Mouse (Mus musculus) intestine, embryonic 14.5 days (tissue): ENCODE measurements at regions not wholly inside any gene's neighbourhood (a gene's known extent, or its start where the extent isn't known, plus 50 kb on each side); places are given as distances from the start of the nearest gene placed in this dataset.

ENCODE experiments used
- ATAC-seq: fragments of 200-750 bp; cut with Nextera tagmentation; replicated peaks from 2 replicates; pipeline ENCODE4 v1.8.0; 2017; ENCODE audit warnings: low read depth, moderate number of reproducible peaks, moderate TSS enrichment, moderate library complexity; ENCODE audit not compliant: low FRiP score, low TSS enrichment
- DNase-seq: peaks from one replicate; pipeline ENCODE4 v3.0.0-alpha.2; 2018; ENCODE audit warnings: low spot score
- H3K27ac ChIP-seq: fragments of 300-500 bp; sonication (generic); 2 replicates; pipeline ENCODE4 v1.5.1; 2014; ENCODE audit warnings: low read depth, mild to moderate bottlenecking, control low read depth
- H3K27me3 ChIP-seq: fragments of 300-500 bp; sonication (generic); replicated peaks from 2 replicates; pipeline ENCODE4 v1.6.1; 2014; ENCODE audit warnings: low read length, control low read depth; ENCODE audit not compliant: control insufficient read depth, insufficient read depth
- H3K36me3 ChIP-seq: fragments of 300-500 bp; sonication (generic); 2 replicates; pipeline ENCODE4 v1.6.1; 2014; ENCODE audit warnings: low read length, control low read depth; ENCODE audit not compliant: control insufficient read depth, insufficient read depth
- H3K4me1 ChIP-seq: fragments of 300-500 bp; sonication (generic); replicated peaks from 2 replicates; pipeline ENCODE4 v1.6.1; 2014; ENCODE audit warnings: low read length, control low read depth, mixed read lengths; ENCODE audit not compliant: control insufficient read depth, insufficient read depth
- H3K4me2 ChIP-seq: fragments of 300-500 bp; sonication (generic); 2 replicates; pipeline ENCODE4 v1.6.1; 2014; ENCODE audit warnings: low read length
- H3K4me3 ChIP-seq: fragments of 300-500 bp; sonication (generic); 2 replicates; pipeline ENCODE4 v1.5.1; 2014; ENCODE audit warnings: low read depth, low read length, control low read depth, mixed read lengths
- H3K9ac ChIP-seq: fragments of 300-500 bp; sonication (generic); 2 replicates; pipeline ENCODE4 v1.6.1; 2014; ENCODE audit warnings: mild to moderate bottlenecking, low read length
- H3K9me3 ChIP-seq: fragments of 300-500 bp; sonication (generic); 2 replicates; pipeline ENCODE4 v1.6.1; 2016; ENCODE audit warnings: low read length, control low read depth; ENCODE audit not compliant: control insufficient read depth
- WGBS: fragments of 180-500 bp; shearing (Covaris S2); extraction: QIAGEN DNeasy Blood & Tissue Kit; methylation state at CpG from one replicate; pipeline ENCODE4 v1.1.7; 2014; 5-methylcytosine and 5-hydroxymethylcytosine counted together

DNA sequence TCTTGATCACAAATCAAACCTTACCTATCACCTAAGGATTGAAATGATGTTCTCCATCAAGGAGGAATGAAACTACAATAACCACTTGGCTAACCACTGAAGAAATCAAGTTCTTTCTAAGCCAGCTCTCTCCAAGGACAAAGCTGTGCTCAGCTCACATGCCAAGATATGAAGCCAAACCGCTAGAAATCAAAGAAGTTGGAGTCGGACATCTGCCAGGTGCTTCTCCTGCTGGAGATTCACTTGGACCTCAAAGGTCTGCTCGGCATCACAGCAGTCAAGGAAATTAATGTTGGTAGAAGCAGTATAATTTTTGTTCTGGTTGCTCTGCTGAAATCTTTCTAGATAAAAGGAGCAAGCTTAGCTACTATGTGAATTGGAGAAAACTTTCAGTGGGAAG, 850.5 kb downstream of the Diaph3 start:
- no peak overlapping the region for H3K9ac ChIP-seq
- no peak for ATAC-seq

DNA sequence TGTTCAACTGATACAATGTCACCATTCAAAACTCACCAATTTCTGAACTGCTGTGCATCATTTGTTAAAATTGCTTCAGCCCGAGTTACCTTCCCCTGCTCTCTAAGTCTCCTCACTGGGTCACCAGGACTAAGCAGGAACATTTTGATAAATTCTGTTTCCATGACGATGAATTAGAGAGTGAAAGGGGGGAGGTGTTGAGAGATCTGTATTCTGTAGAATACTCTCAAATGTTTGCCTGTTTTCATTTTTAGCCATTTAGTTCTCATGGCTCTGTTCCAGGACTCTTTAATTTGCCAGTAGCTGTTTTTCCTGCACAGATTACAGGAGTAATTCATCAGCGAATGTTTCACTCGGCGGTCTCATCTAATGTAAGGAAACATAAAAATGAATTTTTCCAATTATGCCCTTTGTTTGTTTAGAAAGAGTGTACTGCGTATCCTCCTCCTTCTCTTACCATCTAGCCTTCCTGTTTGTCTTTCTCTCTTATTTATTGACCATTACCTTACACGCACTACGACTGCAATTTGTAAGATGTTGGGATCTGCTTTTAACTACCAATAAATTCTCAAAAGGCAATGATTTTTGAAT, 879.3 kb downstream of the Diaph3 start:
- Histone ChIP-seq H3K4me3 (no peak overlapping the region), H3K4me2 (no peak overlapping the region), H3K27ac (no peak overlapping the region), H3K27me3 (no peaks in the 10 kb centered on the region), H3K9ac (no peak overlapping the region), H3K36me3 (no peaks in the 10 kb centered on the region), H3K9me3 (no peaks in the 10 kb centered on the region), H3K4me1 (no peaks in the 10 kb centered on the region)
- DNase-seq (no peak), ATAC-seq (no peak)
- WGBS = 54% methylated on average over 8 of the region's 8 CpGs

More for the DNA sequence above, 850.5 kb downstream of the Diaph3 start:
- no peak overlapping the region for H3K4me2 ChIP-seq
- no peaks in the 10 kb centered on the region for H3K9me3 ChIP-seq
- H3K27me3 ChIP-seq = no peaks in the 10 kb centered on the region
- H3K36me3 ChIP-seq = no peaks in the 10 kb centered on the region
- H3K27ac ChIP-seq = no peak overlapping the region
- DNase-seq = no peak
- no peaks in the 10 kb centered on the region for H3K4me1 ChIP-seq
- 79% methylated on average over 3 of the region's 3 CpGs for WGBS
- no peak overlapping the region for H3K4me3 ChIP-seq

DNA sequence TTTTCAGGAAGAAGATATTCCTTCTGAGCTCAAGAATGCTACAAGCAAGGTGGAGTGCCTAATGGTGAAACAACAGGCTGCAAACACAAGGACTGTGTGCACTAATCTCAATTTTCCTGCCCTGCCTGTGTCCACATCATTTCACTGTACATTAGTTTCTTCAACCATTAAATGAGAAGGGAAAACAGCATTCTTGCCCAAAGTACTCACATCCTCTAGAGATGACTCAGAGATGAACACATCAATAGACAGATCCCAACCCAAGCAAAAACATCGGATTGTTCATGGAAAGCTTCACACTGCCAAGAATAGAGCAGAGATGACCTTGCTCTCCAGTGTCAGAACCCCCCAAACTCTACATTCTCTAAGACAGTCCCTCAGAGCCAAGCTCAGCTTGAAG, 886.8 kb downstream of the Diaph3 start:
- WGBS = 56% methylated on average over 1 of the region's 1 CpGs
- no peaks in the 10 kb centered on the region for H3K4me1 ChIP-seq
- ATAC-seq = no peak

DNA sequence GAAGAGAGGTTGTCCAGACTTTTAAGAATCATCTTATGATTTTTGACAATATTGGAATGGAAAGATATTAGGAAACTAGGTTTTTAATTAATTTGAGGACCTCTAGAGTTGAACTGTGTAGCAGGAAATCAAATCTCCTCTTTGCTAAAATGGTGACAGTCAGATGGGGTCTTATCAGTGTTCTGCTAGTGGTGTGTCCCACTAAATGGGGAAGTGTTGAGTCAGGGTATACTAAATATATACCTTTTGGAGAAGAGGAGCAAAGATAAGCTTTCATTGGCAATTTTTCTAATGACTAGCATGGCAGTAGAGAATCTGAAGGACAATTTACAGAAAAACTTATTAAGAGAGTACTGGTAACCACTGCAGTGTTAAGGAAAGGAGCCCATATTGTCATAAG, 889.4 kb downstream of the Diaph3 start:
- no peaks in the 10 kb centered on the region for H3K27me3 ChIP-seq
- H3K4me1 ChIP-seq = no peaks in the 10 kb centered on the region
- DNase-seq (no peak), ATAC-seq (no peak)
- H3K36me3 ChIP-seq = no peaks in the 10 kb centered on the region
- H3K4me2 ChIP-seq = no peak overlapping the region
- no peak overlapping the region for H3K9ac ChIP-seq
- H3K27ac ChIP-seq = no peak overlapping the region
- no peak overlapping the region for H3K4me3 ChIP-seq
- H3K9me3 ChIP-seq = no peaks in the 10 kb centered on the region

More for the DNA sequence above, 886.8 kb downstream of the Diaph3 start:
- Histone ChIP-seq H3K4me2 (no peak overlapping the region), H3K9ac (no peak overlapping the region), H3K36me3 (no peaks in the 10 kb centered on the region), H3K9me3 (no peaks in the 10 kb centered on the region), H3K27ac (no peak overlapping the region), H3K27me3 (no peaks in the 10 kb centered on the region), H3K4me3 (no peak overlapping the region)
- no peak for DNase-seq

DNA sequence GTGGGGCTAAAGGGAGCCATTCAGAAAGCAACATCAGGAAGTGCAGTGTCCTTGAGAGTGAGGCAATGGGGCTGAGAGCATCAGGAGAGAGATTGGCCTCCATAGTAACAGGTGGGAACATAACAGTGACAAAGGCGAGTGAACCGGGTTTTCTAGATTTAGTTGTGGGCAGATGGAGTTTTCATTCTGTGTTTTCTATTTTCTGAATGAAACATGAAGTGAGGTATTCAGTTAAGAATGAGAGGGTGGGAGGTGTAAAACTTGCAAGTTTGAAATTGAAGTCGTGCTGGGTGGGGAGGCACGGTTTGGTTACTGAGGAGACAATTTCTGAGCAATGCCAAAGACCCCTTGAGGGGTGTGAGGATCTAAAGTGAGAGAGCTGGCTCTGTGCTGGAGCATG, 893.3 kb downstream of the Diaph3 start:
- Histone ChIP-seq H3K9ac (no peak overlapping the region), H3K27me3 (no peaks in the 10 kb centered on the region), H3K4me2 (no peak overlapping the region), H3K9me3 (no peaks in the 10 kb centered on the region), H3K27ac (no peak overlapping the region), H3K4me1 (no peaks in the 10 kb centered on the region), H3K4me3 (no peak overlapping the region), H3K36me3 (no peaks in the 10 kb centered on the region)
- DNase-seq (no peak), ATAC-seq (no peak)
- 87% methylated on average over 4 of the region's 4 CpGs for WGBS

DNA sequence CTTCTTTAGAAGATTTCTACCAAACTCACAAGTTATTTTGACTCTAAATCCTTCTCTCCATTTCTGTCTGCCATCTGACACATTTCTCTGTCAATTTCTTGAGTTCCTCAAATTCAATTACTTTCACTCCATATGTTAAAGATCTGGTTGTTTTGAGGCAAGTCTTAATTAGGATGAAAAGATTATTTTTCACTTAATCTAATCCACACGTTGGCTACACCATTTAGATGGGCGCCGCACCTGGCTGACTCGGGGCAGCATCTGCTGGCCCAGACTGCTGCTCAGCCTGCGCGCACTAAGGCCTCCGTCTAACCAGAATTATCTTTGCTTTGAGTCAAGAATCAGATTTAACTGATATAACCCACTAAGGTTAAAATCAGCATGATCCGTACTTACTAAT, 894.3 kb downstream of the Diaph3 start:
- H3K27ac ChIP-seq = no peak overlapping the region
- H3K9me3 ChIP-seq = no peaks in the 10 kb centered on the region

DNA sequence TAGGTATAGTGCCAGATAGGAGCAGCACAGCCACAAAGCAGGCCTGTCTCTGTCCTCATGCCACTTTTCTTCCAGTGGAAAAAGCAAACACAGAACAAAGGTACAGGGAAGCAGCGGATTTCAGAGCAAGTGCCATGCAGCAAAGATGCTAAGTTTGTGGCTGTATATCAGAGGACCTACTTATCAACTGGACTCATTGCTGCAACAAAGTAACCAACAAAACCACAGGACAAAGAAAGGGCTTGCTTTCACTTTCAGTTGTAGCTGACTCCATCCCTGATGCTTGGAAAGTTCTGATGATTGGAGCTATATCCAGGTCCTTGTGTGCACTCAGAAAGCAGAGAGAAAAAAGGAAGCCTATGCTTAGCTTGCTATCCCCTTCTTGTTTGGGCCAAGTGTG, 897.4 kb downstream of the Diaph3 start:
- no peak overlapping the region for H3K4me3 ChIP-seq
- no peak overlapping the region for H3K4me2 ChIP-seq
- H3K9me3 ChIP-seq = no peaks in the 10 kb centered on the region
- WGBS = 85% methylated on average over 1 of the region's 1 CpGs
- no peaks in the 10 kb centered on the region for H3K36me3 ChIP-seq
- no peaks in the 10 kb centered on the region for H3K4me1 ChIP-seq
- no peaks in the 10 kb centered on the region for H3K27me3 ChIP-seq
- no peak for ATAC-seq
- no peak overlapping the region for H3K9ac ChIP-seq
- no peak for DNase-seq
- no peak overlapping the region for H3K27ac ChIP-seq

More for the DNA sequence above, 894.3 kb downstream of the Diaph3 start:
- DNase-seq (no peak), ATAC-seq (no peak)
- H3K36me3 ChIP-seq = no peaks in the 10 kb centered on the region
- no peaks in the 10 kb centered on the region for H3K4me1 ChIP-seq
- WGBS = 93% methylated on average over 8 of the region's 8 CpGs
- H3K4me2 ChIP-seq = no peak overlapping the region
- no peaks in the 10 kb centered on the region for H3K27me3 ChIP-seq
- H3K9ac ChIP-seq = no peak overlapping the region
- no peak overlapping the region for H3K4me3 ChIP-seq

DNA sequence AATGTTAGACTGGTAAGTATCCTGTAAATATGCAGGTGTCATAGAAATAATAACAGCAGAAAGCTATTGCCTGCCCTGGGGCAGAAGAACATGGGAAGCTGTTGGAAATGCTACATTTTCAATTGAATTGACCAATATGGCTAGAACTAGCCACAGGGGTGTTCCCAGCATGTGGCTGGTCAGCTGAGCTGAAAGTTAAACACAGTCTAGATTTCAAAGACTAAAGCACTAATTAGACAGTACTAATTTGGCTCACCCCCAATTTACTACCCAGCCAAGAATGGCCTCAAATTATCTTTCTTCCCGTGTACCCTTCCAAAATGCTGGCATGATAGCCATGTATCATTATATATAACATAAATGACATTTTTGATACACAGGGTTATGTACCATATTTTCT, 898.2 kb downstream of the Diaph3 start:
- no peak overlapping the region for H3K27ac ChIP-seq
- no peaks in the 10 kb centered on the region for H3K9me3 ChIP-seq
- H3K4me1 ChIP-seq = no peaks in the 10 kb centered on the region
- no peak for ATAC-seq
- H3K4me3 ChIP-seq = no peak overlapping the region
- H3K9ac ChIP-seq = no peak overlapping the region
- H3K36me3 ChIP-seq = no peaks in the 10 kb centered on the region
- no peak for DNase-seq
- no peaks in the 10 kb centered on the region for H3K27me3 ChIP-seq
- WGBS = 68% methylated on average over 1 of the region's 1 CpGs
- H3K4me2 ChIP-seq = no peak overlapping the region

DNA sequence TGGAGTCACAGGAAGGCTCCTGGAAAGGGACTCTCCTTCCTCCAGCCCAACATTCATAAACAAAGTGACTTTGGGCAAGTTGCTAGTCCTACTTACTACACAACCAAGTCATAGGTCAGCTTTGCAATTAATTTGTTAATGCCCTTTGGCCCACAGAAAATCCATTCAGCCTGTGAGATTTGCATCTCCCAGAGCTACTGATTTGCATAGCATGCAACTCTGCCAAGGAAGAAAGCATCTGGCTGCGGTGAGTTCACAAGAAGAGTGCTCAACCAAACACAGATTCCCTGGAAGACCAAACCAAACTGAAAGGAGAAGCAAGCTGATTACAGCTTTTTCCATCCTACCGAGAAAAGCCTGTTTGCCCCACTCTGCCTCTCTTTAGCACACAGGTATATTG, 901.9 kb downstream of the Diaph3 start:
- H3K9me3 ChIP-seq = no peaks in the 10 kb centered on the region
- H3K4me3 ChIP-seq = no peak overlapping the region
- WGBS = 45% methylated on average over 2 of the region's 2 CpGs
- no peak for DNase-seq
- H3K27ac ChIP-seq = no peak overlapping the region
- no peaks in the 10 kb centered on the region for H3K27me3 ChIP-seq
- no peaks in the 10 kb centered on the region for H3K36me3 ChIP-seq
- no peak overlapping the region for H3K9ac ChIP-seq
- H3K4me2 ChIP-seq = no peak overlapping the region
- ATAC-seq = no peak
- H3K4me1 ChIP-seq = no peaks in the 10 kb centered on the region
